Mouse (Mus musculus) testis, adult 2 months (tissue): ENCODE data around the gene Ndufb5. TPM values are rescaled to one million over a fixed set of nuclear protein-coding genes. Genes with fewer than 3 reads are reported as not detected.

Experiments
- H3K27ac ChIP-seq: fragments of 200-500 bp; 2 replicates; pipeline ENCODE4 v1.5.1; 2012; ENCODE audit warnings: low read depth, low read length; ENCODE audit not compliant: control insufficient read depth, insufficient read depth
- H3K27me3 ChIP-seq: fragments of 200-500 bp; 2 replicates; pipeline ENCODE4 v1.6.1; 2012; ENCODE audit warnings: mild to moderate bottlenecking, low read length, moderate library complexity; ENCODE audit not compliant: control insufficient read depth, insufficient read depth
- H3K36me3 ChIP-seq: fragments of 200-500 bp; 2 replicates; pipeline ENCODE4 v1.6.1; 2012; ENCODE audit warnings: mild to moderate bottlenecking, low read length; ENCODE audit not compliant: control insufficient read depth, insufficient read depth
- H3K4me1 ChIP-seq: fragments of 200-500 bp; 2 replicates; pipeline ENCODE4 v1.6.1; 2012; ENCODE audit warnings: low read length; ENCODE audit not compliant: control insufficient read depth, insufficient read depth
- H3K4me3 ChIP-seq: fragments of 200-500 bp; 2 replicates; pipeline ENCODE4 v1.5.1; 2012; ENCODE audit warnings: low read depth, mild to moderate bottlenecking, low read length, moderate library complexity, mixed read lengths; ENCODE audit not compliant: control insufficient read depth
- CTCF ChIP-seq: fragments of 200-500 bp; IDR thresholded peaks from 2 replicates; pipeline ENCODE4 v1.5.1; 2012; ENCODE audit warnings: low read depth, mild to moderate bottlenecking, inconsistent platforms, low read length, moderate library complexity; ENCODE audit not compliant: control insufficient read depth, insufficient read depth, insufficient replicate concordance
- POLR2A ChIP-seq: fragments of 200-500 bp; IDR thresholded peaks from 2 replicates; pipeline ENCODE4 v1.6.1; 2012; ENCODE audit warnings: low read depth, mild to moderate bottlenecking, inconsistent platforms, low read length, moderate library complexity; ENCODE audit not compliant: control insufficient read depth
- polyA plus RNA-seq: library from polyadenylated mRNA; depleted of rRNA; stranded (reverse); fragments of >200 nt; gene quantifications from 2 replicates; pipeline ENCODE4 v1.2.3, GENCODE M21; 2012; rRNA removed

Gene Ndufb5
- 260 and 272 TPM in 2 replicates for polyA plus RNA-seq

- H3K4me3 ChIP-seq = peak within 1 kb of the TSS; percentile 96
- peak within 1 kb of the TSS; percentile 77 for H3K27ac ChIP-seq
- H3K4me1 ChIP-seq = no peaks in the 10 kb centered on the region; the same call in 1 of the 2 replicates
- no peaks in the 10 kb centered on the region for H3K27me3 ChIP-seq
- H3K36me3 ChIP-seq = peaks cover 2% of the 10 kb centered on the region; the same call in 1 of the 2 replicates
- no peak for TF ChIP-seq CTCF
- peak; percentile 74 for TF ChIP-seq POLR2A
These were observed at the start of gene Ndufb5 for GRCm38 (mm10) chr3:32736244-32737171. Ndufb5 (plus strand) TSS chr3:32736990.

DNA sequence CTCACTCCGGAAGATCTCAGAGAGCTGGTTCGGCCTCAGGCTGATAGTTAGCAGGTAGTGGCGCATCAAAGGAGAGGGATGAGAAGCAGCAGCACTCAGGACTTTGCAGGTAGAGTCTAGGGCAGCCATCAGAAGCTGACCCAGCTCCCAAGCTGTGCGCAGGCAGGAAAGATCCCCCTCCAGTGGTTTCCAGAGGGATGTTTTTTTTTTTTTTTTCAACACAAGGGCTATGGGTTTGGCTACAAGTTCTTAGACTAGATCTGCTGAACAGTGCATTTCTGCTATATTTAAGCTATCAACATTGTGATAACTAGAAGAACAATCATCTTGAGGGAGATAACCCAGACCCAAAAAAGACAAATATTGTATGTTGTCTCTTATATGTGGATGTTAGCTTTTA lies 49.6 kb upstream of the Ndufb5 start:
- Histone ChIP-seq H3K27ac (no peak overlapping the region), H3K27me3 (no peaks in the 10 kb centered on the region), H3K4me3 (no peak overlapping the region), H3K36me3 (no peaks in the 10 kb centered on the region), H3K4me1 (no peaks in the 10 kb centered on the region)
- TF ChIP-seq POLR2A (no peak), CTCF (no peak)

DNA sequence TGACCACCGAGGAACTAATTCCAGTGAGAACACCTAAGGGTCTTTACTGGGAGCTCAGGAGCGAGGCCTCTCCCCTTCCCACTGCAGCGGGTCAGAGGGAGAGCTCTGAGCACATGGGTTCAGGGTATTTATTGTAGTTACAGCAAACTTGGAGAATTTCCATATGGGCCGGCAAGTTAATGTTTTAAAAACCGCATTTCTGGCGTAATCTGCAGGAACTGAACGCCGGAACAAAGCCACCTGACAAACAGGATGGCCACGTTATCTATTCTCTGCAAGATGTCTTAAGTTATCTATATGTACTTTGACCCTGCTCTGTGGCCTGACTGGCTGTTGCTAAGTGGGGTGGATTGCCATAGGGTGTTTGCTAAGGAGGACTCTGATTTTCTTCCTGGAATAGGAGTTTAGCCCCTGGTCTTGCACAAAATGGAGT lies 47.2 kb upstream of the Ndufb5 start:
- TF ChIP-seq CTCF (no peak), POLR2A (no peak)
- Histone ChIP-seq H3K4me1 (no peaks in the 10 kb centered on the region), H3K4me3 (no peak overlapping the region)

GRCm38 (mm10) chr3:32690008-32690407 lies 46.8 kb upstream of the Ndufb5 start:
- TF ChIP-seq POLR2A (no peak), CTCF (no peak)
- H3K36me3 ChIP-seq = no peaks in the 10 kb centered on the region
- no peak overlapping the region for H3K4me3 ChIP-seq
- H3K4me1 ChIP-seq = no peaks in the 10 kb centered on the region
- no peak overlapping the region for H3K27ac ChIP-seq
- H3K27me3 ChIP-seq = no peaks in the 10 kb centered on the region

More for the DNA sequence above, 47.2 kb upstream of the Ndufb5 start:
- Histone ChIP-seq H3K27me3 (no peaks in the 10 kb centered on the region), H3K27ac (no peak overlapping the region), H3K36me3 (no peaks in the 10 kb centered on the region)

- no peak for TF ChIP-seq CTCF
These were observed 45.9 kb upstream of the Ndufb5 start for GRCm38 (mm10) chr3:32690901-32691300.

DNA sequence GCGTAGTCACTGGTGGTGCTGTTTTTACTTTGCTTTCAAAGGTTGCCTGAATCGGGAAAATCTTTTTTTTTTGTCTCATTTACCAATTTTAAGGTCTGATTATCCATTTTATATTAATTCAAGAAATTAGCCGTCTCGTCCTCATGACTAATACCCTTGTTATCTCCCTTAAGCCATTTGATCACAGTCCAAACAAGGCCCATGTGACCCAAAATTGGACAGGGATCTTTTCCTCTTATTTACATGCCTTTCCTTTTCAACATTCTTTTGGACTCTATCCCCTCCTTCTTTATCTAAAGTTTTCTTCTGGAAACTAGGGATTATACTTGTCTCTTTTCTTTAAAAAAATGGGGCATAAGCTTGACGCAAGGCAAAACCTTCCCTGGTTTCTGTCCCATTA lies 44.9 kb upstream of the Ndufb5 start:
- TF ChIP-seq CTCF (no peak), POLR2A (no peak)
- Histone ChIP-seq H3K4me1 (no peaks in the 10 kb centered on the region), H3K4me3 (no peak overlapping the region), H3K27ac (no peak overlapping the region), H3K27me3 (no peaks in the 10 kb centered on the region), H3K36me3 (no peaks in the 10 kb centered on the region)

More at GRCm38 (mm10) chr3:32690901-32691300, 45.9 kb upstream of the Ndufb5 start:
- Histone ChIP-seq H3K36me3 (no peaks in the 10 kb centered on the region), H3K4me1 (no peaks in the 10 kb centered on the region), H3K27me3 (no peaks in the 10 kb centered on the region), H3K27ac (no peak overlapping the region), H3K4me3 (no peak overlapping the region)

- no peak overlapping the region for H3K27ac ChIP-seq
- H3K4me1 ChIP-seq = no peaks in the 10 kb centered on the region
- no peaks in the 10 kb centered on the region for H3K27me3 ChIP-seq
- H3K36me3 ChIP-seq = no peaks in the 10 kb centered on the region
- no peak for TF ChIP-seq CTCF
- TF ChIP-seq POLR2A = no peak
- no peak overlapping the region for H3K4me3 ChIP-seq
These were observed 42.6 kb upstream of the Ndufb5 start for GRCm38 (mm10) chr3:32694211-32694610.
